Mouse (Mus musculus) frontal cortex, postnatal 14 days (tissue): ENCODE data around the gene Gpr68.

Experiments used
- DNase-seq, 2 experiments: peaks; one replicate each; pipeline ENCODE4 v3.0.0; 2022; ENCODE audit warnings: low spot score in 2 of 2

Gpr68 gene

DNA sequence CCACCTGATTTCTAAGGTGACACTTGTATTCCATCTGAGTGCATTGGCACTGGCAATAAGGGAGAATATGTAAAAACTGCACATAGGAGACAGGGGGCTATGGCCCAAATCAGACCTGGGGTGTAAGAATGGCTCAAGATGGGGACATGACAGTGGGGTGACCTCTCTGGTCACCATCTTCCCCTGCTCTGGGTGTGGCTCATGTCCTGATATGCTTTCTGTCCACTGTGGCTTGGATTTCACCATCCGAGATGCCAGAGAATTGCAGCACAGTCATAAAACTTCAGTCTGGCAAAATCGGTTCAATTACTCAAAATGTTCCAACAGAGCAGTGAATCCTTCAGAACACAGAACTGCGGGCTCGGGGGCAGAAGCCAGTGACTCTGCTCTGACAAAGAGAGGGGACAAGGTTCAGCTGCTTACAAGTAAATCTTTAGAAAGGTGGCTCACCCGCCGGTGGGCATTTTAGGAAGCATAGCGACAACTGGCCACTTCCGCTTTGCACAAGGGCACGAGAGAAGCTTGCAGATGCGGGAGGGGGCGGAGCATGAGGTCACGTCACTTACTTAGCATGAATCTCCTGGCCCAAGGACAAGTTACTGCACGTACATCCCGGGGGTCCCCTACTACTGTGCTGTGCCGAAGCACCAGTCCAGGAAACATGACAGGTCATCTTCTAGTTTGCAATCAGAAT is 16.8 kb upstream of the Gpr68 start:
- DNase-seq, result no peak

DNA sequence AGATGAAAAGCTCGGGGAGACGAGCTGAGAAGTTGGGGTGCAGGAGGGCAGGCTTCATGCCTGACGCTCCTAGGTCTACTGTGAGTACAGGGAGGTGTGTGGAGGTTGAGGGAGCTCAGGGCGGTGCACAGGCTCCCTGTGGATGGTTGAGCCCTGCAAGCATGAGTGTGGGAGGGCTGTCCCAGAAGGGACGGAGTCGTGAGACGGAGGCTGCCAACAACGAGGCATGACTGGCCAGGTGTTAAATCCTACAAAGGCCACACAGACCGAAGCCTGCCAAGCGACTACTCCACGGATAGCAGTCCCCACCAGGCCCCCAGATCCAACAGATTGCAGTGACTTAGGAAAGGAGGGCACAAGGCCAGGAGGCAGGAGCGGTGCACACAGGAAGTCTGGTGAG is 2.7 kb upstream of the Gpr68 start:
- no peak for DNase-seq

DNA sequence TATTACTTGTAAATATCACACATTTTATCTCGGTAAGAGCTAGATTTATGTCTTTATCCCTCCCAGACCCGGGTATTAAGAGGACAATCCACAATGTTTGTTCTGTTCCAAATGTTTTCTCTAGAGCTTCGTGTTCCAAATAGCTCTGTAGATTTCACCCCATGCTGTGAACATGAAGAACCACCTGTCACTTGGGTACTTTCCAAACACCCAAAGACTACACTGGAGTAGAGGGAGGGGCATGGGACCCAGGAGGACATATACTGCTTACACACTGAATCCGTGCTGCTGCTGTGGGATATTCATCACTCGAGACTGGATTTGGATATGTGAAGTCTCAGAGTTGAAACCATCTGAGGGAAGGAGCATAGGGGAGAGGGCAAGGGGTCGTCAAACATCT is 1.8 kb upstream of the Gpr68 start:
- no peak for DNase-seq

DNA sequence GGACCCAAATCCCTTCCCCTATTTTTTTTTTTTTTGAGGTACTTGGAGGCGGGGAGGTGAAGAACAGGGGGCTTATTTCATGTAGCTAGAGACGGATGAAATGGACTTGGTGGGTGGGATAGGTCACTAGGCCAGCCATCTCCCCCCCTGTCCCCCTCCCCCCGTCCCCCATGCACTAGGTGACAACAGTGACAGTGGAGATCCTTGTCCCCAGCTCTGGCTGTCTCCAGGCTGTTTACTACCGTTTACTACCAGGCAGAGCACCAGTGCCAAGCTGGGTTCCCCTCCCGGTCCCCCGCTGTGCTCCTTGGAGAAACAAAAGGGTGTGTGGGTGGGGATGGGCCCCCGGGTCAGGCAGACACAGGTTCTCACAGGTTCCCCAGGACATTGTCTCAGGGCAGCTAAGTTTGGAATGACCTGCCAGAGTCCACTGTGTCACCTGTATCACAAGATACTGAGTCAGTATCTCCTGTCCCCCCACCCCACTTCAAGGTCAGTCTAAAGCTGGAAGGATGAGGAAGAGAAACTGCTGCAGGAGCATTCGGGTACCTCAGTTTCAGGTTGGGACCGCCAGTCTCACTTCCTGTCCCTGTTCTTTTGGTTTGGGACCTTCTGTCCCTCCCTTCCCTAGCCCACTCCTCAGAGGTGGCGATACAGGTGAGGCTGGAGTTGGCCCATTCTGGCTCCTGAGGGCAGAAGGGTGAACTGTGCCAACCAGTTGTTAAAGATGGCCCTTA is 468 bp upstream of the Gpr68 start:
- DNase-seq, result no peak

DNA sequence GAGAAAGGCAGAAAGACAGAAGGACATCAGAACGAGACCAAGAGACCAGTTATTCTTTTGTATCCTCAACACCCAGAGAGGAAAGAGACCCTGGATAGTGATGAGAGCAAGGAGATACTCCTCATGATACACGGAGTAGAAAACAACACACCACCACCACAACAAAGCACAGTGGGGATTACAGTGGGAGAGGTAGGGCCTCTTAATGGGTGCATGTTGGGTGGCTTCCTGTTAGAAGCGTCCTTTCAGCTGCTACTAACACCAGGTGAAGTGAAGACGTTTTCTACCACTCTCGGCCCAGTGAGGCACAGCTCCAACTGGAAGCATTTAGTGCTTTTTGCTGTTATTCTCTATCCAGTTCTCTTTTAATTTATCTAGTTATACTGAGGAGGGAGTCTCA is 1.1 kb downstream of the Gpr68 start:
- no peak for DNase-seq

DNA sequence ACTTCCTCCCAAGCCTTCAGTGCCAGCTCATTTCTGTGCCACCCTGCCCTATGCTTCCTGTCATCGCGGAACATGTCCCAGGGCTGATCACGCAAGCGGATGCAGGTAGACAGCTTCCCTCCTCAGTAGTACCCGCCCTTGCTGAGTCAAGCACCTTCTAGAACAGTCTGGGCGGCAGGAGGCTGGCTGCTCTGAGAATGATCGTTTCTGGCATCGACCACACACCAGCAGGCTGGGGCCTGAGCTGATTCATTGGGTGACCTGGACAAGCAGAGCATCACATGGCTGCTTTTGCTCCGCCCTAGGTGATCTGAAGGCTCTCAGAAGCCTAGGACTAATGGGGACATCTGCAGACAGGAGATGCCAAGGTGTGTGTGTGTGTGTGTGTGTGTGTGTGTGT is 4.2 kb downstream of the Gpr68 start:
- no peak for DNase-seq

DNA sequence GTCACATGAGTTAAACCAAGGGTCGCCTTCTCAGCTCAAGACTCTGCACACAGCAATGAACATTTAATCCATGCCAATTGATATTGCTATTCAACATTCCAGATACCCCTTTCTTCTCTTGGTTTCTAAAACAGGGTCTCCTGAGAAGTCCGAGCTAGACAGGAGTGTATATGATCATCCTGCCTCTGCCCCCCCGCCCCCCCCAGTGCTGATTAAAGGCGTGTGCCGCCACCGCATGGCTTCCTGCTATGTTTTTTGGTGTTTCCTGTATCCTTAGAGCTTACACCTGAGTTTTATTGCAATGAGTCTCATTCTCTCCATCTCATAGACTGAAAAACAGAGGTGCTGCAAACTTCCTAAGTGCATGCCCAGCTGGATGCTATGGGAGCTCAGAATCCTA is 6.6 kb downstream of the Gpr68 start:
- no peak for DNase-seq

DNA sequence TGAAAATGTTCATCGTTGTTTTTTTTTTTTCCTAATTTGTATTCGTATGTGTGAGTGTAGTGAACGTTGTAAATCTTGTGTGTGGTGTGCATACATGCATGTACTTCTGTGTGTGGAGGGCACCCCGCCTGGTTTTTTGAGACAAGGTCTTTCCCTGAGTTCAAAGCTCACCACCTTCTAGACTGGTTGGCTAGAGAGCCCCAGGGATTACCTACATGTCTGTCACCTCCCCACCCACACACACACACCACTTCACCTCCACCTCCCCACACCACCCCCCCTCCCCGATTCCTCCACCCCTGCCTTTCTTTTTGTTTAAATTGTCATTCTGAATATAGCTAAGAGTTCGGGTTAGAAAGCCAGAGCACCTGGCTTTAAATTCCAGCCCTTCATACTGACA is 7.1 kb downstream of the Gpr68 start:
- no peak for DNase-seq

DNA sequence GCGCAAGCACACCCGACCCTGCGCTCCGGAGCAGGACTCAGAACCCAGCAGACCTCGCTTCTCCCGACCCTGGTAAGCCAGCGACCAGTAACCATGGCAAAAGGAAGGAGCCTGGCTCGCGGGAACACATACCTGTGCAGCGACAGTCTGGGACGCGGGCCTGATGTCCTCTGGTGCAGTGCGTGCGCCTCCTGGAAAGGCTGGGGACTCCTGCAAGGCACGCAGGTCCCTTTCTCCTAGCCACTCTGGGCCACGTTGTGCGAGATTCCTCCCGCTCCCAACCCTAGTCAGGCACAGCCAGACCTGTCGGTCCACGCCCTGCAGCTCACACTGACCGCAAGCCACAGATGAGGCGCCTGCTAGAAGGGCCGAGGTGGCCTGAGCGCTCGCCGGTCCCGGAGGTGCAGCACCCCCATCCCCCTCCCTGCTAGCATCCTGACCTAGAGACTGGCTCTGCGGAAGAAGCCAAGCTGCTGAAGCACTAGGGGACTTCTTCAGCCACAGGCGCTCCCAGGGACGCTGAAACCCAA is 8.8 kb downstream of the Gpr68 start:
- no peak for DNase-seq

DNA sequence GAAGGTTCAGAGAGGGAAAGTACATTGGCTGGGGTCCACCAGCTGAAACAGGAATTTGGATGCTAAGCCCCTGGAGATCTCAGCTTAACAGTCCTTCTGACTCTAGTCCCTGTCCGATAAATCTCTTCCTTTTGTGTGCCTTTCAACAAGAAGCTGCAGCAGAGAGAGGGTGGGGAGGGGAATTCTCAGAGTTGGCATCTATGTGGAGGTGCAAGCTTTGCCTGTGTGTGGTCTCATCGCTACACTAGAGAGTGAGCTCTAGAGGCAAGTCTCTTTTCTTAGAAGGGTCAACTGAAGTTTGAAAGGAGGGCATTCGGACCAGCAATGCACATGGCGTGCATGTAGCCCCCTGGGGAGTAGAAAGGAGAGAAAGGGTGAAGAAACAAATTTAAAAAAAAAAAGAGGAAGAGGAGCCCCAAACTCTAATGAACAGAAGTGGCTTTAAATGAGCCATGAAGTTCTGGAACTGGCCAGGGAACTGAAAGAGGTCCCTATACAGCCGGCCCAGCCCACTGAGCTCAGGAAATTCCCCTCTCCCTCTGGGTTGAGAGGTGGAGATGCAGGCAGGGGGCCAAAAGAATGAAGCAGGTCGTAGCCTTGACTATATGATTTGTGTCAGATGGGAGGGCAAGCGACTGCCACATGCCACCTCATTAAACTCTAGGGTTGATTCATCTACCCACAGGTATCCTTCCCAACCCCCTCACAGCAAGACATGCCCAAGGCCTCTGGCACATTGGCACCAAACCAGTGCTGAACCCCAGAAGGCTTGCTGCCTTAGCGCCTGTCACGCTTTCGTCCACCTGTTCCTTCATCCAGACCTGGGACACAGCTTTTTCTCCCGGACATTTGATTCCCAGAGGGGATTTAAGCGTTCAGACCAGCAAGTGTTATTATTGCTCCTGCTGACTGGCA is 10.0 kb downstream of the Gpr68 start:
- DNase-seq, result no peak

DNA sequence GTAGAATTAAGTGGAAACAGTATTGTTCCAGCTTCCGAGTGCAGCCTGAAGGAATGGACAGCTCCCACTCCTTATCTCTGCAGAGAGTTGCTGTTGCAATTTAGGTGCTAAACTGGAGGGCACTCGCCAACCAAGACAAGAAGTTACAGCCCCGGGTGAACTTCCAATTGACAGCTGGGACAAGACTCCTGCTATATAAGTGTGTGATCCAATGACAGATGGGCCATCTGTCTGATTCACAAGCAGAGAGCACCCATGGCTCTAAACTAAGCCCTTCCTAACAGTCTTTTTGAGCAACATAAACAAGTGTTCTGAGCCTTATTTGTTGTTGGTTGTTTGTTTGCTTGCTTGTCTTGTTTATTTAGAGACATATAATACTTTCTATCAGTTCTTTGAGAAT is 11.3 kb downstream of the Gpr68 start:
- DNase-seq, result no peak

DNA sequence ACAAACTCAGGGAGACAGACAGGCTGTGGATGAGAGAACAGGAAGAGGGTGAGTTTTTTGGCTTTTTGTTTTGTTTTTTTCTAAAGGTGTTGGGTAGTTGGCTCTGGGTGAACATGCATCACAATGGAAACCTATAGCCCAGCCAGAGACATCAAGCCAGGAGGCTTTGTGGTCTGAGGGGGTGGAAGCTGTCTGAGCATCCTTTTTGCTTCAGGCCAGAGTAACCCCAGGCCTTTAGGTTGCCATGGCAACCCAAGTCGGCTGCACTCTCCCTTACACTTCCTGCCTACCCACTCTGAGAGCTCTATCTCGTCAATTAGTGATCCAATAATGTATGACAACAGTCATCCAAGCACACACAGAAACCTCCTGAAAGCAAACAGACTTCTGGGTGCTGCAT is 12.5 kb downstream of the Gpr68 start:
- DNase-seq, result no peak

DNA sequence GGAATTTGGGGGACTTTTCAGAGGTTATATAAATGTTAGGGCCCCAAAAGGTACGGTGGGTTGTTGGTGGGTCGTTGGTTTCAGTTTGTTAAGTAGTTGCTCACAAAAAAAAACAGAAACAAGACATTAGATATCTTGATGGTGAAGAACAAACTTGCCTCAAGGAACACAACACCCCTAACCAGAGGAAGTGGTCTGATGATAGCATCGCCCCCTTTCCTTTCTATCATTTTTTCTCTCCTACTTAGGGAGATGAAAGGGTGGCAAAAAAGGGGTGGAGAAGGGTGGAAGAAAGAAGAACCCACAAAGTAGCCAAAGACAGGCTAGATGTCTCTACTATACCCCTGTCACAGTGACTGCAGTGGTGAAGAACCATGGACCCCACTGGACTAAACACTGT is 17.4 kb downstream of the Gpr68 start:
- DNase-seq, result no peak

DNA sequence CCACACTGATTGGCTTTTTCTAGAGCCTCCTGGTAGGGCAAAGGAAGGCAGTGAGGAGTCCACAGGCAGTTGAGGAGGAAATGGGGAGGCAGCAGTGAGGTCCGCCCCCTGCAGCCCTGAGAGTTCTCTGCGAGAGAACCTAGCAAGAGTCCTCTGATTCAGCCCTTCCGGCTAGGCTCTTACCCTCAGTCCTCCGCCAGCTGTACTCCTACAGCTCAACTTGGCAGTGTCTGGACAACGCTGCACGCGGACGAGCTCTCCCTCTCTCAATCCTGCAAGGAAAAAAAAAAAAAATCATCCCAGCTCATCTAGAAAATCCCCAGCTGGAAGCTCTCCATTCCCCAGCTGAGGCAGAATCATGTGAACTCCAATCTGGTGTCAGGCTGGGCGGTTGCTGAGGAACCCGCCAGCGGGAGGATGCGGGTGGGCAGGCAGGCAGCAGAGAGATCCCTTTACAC is 20.2 kb downstream of the Gpr68 start:
- peak; percentile 42 to 44 for DNase-seq

DNA sequence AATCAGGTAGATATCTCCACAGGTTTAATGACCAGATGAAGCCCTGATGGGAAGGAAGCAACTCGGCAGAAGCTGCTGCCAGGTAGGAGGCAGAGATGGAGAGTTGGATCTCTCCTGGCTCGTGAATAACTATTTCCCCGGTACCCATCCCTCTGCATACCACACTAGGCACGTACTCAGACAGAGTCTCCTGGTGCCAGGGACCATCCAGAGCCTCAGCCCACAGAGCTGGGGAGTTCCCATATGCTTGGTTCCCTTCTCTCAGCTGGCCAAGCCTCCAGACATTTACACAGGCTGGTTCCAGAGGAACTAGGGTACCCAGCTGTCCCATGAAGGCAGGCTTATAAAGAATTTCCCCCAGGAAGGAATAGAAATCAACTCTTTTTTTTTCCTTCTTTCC is 21.1 kb downstream of the Gpr68 start:
- DNase-seq, result no peak

DNA sequence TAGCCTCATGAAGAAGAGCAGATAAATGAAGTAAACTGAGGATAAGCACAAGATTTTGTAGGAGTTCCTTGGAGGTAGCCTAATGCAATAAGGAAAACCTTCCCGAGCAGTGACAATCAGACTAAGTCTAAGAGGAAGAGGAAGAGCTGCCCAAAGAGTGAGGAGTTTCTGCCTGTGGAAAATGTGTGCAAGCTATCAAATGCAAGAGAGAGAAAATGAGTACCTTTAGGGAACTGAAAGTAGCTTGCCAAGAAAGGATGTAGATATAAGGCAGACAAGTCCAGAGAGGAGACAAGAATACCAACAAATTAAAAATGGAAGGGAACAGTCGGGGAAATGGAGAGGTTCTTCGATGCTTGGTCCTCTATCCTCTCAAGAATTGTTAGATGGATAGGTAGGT is 22.4 kb downstream of the Gpr68 start:
- no peak for DNase-seq

DNA sequence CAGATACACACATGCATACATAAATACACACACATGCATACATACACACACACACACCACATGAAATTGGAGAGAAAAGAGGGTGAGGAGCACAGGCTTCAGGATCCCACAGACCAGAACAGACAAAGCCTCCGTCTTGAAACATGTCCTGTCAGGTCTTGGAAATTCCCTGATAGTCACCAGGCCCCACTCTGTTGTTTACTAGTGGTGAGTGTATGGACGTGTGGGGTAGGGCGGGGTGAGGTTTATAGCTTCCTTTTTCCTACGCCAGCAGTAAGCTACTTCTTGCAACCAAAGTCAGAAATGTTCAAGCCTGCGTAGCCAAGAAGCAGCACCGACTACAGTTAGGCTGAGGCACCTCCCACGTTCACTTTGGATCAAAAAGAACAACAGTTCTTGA is 24.8 kb downstream of the Gpr68 start:
- DNase-seq, result no peak

DNA sequence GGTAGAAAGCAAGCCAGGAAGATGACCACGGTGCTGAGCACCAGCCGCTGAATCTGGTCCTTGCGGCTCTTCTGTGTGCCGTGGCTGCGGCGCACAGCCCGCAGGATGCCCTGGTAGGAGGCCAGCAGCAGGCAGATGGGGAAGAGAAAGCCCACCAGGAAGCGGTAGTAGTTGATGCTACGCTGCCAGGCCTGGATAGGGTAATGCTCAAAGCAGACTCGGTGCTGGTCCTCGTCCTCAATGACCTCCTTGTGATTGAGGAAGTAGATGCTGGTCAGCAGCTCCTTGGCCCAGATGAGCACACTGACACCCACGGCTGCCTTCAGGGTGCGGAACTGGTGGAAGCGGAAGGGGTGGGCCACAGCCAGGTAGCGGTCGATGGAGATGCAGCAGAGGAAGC is 29.4 kb downstream of the Gpr68 start:
- no peak for DNase-seq

DNA sequence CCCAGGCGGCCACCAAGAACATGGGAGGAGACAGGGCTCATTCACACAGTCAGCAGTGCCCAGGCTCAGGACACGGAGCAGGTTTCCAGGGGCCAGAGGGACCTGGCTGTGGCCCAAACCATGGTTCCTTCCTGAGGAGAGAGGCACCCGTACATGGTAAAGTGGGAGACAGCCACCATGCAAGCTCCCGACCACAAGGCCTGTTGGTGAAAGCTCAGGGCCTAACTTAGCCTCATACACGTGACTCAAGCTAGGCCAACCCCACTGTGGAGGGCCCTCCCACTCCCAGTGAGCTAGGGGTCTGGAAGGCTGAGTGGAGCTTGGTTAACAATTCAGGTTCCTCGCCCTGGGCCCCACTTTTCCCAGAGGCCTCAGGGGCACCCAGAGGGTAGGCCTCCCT is 30.1 kb downstream of the Gpr68 start:
- DNase-seq, result no peak

DNA sequence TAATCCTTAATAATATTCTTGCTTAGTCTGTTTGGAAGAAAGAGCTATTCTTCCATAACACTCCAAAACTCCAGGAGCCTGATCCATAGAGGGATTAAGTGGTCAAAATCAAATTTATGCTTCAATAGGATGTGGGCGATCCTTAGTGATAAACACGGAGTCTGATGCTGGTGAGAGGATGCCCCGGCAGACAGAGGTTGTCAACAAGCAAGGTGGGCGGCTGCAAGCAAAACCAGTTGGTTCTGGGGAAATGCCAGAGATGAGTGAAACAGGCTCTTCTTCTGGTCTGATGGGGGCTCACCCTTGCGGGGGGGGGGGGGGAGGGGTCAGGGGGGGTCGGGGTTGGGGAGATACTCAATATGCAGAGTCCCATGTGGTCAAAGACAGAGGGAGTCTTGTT is 32.0 kb downstream of the Gpr68 start:
- no peak for DNase-seq

DNA sequence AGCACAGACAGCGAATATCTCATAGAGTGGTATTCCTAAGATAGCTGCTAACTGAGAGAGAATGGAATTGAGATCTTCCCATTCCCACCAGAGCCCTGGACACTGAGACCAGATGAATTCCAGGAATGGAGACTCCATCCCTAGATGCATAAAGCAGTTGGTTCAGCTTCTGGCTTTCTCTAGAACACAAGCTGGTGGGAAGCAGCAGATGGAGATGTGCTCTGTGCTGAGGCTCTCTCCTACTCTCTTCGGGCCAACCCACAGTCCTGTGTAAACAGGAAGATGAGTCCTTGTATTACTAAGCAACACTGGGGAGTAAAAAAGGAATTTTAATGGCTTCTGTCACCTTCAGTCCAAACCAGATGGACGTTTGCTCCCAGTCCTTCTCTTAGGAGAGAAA is 32.4 kb downstream of the Gpr68 start:
- no peak for DNase-seq

DNA sequence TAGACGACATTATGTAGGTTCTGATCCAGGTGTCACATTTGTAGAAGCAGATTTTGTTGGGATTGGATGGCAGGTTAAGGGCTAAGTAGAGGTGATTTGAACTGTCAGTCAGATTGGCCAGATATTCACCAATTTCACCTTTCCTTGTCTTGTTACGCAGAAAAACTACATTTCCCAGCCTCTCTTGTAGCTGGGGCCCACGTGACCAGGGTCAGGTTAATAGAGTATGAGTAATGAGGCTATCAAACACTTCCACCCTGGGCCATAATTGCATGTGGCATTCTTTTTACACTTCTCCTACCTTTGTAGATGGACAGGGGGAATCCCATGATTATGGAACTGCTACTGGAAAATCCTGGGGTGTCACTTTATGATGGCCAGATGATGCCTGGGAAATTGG is 34.4 kb downstream of the Gpr68 start:
- no peak for DNase-seq
